Mouse (Mus musculus): ENCODE measurements at regions not wholly inside any gene's neighbourhood (a gene's known extent, or its start where the extent isn't known, plus 50 kb on each side); places are given as distances from the start of the nearest gene placed in this dataset.

DNA sequence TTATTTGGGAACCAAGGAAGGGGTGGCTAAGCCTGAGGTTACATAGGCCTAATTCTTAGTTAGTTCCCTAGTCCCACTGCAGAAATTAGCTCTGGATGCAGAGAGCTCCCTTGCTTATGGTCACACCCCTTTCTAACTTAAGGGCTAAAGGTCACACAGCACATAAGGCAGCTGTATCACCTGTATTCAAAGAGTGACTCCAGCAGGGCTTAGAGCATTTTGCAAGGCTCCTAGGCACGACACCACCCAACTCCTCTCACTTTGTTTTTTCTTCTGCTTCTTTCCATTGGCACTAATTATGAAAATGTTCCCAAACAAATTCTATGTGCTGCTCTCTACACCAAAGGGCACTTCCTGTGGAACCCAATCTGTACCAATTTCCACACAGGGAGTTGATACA lies 268.9 kb downstream of the Rnf152 start:
- Histone ChIP-seq H3K36me3 (no peaks in the 10 kb centered on the region), H3K27me3 (ENCODE audit: insufficient read depth, poor library complexity, severe bottlenecking) (no peaks in the 10 kb centered on the region), H3K4me1 (replicated peaks) (no peaks in the 10 kb centered on the region), H3K27ac (no peak overlapping the region), H3K4me3 (no peak overlapping the region), H3K9me3 (no peaks in the 10 kb centered on the region)
- WGBS, result 74% methylated on average over 1 of the region's 1 CpGs
- no peak for DNase-seq (ENCODE audit: low spot score)

DNA sequence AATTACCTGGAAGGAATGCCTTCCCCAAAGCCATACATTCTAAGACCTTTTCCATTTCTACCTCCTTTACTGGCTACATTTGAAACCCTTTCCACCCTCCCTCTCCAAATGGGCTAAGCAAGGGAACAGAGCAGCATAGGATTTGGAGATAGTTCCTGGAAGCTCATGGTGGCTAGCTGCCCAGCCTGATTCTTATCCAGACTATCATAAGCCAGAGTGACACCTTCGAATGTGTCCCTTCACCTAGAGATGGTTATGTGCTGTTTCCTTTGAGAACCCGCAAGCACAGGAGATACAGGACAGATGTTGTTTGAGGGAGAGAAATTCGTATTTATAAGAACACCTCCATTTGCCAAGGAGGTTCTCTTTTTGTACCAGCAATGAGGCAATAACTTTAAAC lies 272.0 kb downstream of the Rnf152 start:
- no peaks in the 10 kb centered on the region for H3K4me1 ChIP-seq (replicated peaks)
- 89% methylated on average over 3 of the region's 3 CpGs for WGBS
- no peaks in the 10 kb centered on the region for H3K27me3 ChIP-seq (ENCODE audit: insufficient read depth, poor library complexity, severe bottlenecking)
- DNase-seq (ENCODE audit: low spot score), result no peak
- no peak overlapping the region for H3K27ac ChIP-seq
- H3K4me3 ChIP-seq, result no peak overlapping the region
- no peaks in the 10 kb centered on the region for H3K9me3 ChIP-seq
- H3K36me3 ChIP-seq, result no peaks in the 10 kb centered on the region

DNA sequence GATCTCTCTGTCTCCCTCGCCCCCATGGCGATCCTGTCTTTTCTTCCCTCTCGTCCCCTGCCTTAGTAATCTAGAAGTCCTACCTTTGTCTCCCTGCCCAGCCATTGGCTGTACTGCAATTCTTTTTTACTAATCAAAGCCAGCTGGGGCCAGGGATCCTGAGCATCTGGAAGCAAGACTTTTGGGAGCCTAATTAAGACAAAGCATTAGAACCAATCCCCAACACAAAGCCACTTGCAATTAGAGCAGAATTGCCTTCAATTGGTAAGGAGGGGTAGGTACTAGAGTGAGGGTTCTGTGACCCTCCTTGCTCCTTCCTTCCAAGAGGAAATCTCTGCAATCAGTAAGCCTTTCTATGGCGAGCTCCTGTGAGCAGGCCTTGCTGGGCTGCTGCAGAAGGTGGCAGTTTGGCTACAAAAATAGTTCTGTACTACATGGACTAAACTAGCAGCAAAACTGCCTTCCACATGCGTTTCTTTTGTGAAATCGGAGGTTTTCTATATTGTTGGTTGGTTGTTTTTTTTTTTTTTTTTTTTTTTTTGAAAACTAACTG lies 272.9 kb downstream of the Rnf152 start:
- H3K9me3 ChIP-seq, result no peaks in the 10 kb centered on the region
- DNase-seq (ENCODE audit: low spot score), result no peak
- no peaks in the 10 kb centered on the region for H3K27me3 ChIP-seq (ENCODE audit: insufficient read depth, poor library complexity, severe bottlenecking)
- no peaks in the 10 kb centered on the region for H3K4me1 ChIP-seq (replicated peaks)
- H3K36me3 ChIP-seq, result no peaks in the 10 kb centered on the region
- 72% methylated on average over 6 of the region's 6 CpGs for WGBS
- H3K4me3 ChIP-seq, result no peak overlapping the region
- H3K27ac ChIP-seq, result no peak overlapping the region

DNA sequence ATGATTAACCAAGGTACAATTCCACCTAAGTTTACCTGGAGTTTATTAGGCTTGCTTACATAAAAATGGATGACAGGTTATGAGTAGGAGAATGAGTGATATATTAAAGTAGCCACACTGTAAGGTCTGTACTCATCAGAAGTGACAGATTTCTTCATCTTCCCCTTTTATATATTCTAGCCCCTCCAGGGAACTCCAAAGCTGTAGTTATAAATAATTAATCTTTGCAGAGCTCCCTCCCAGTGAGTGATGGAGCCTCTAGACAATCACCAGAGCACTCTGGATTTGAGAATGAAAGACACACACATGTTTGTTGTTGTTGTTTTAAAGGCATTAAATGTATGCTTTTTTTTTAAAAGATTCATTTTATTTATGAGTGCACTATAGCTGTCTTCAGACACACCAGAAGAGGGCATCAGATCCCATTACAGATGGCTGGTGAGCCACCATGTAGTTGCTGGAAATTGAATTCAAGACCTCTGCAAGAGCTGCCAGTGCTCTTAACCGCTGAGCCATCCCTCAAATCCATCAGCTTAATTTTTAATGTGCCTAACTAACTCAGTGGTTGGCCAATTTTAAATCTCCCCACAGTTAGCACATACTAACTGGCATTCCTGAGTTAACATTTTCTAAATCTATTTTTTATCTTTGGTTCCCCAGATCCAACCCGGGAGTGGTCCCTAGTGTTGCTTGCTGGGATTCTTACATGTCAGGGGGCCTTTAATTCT lies 273.5 kb downstream of the Rnf152 start:
- no peak overlapping the region for H3K4me3 ChIP-seq
- H3K9me3 ChIP-seq, result no peaks in the 10 kb centered on the region
- H3K27me3 ChIP-seq (ENCODE audit: insufficient read depth, poor library complexity, severe bottlenecking), result no peaks in the 10 kb centered on the region
- WGBS, result 80% methylated on average over 2 of the region's 2 CpGs
- no peaks in the 10 kb centered on the region for H3K4me1 ChIP-seq (replicated peaks)
- H3K36me3 ChIP-seq, result no peaks in the 10 kb centered on the region
- DNase-seq (ENCODE audit: low spot score), result no peak
- no peak overlapping the region for H3K27ac ChIP-seq

DNA sequence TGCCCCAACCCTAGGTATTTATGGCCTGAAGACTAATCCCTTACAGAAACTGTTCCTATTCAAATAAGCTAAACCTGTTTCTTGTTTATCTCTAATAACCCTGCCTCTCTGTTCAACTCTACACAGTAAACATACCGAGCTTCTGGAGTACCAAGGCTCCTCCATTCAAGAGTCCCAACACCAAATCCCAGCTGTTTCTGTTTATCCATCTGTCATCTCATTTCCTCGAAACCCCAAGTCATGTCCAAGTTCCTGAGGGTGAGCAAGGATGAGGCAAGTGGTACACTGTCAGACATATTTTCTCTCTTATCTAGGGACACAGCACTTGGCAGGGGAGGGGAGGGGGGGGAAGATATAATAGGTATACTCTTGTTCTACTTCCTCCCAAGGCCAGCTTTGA lies 274.6 kb downstream of the Rnf152 start:
- Histone ChIP-seq H3K4me3 (no peak overlapping the region), H3K36me3 (no peaks in the 10 kb centered on the region), H3K27ac (no peak overlapping the region), H3K4me1 (replicated peaks) (no peaks in the 10 kb centered on the region), H3K27me3 (ENCODE audit: insufficient read depth, poor library complexity, severe bottlenecking) (no peaks in the 10 kb centered on the region), H3K9me3 (no peaks in the 10 kb centered on the region)
- no peak for DNase-seq (ENCODE audit: low spot score)
- WGBS, result 76% methylated on average over 2 of the region's 2 CpGs

DNA sequence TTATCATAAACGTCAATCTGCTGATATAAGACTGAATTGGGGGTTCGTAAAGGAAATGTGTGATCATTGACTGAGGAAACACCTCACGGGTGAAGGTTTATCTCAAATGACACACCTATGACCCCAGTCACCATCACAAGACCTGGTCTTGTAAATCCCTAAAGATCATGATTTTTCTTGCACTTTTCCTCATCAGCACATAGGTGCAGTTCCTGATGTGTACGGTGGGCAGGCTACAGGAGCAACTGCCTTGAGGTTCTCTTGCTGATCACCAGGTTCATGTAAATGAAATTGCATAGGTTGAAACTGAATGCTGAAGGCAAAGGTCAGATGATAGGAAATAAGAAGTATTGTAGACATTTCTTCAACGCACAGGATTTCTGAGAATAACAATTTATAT lies 277.1 kb downstream of the Rnf152 start:
- no peak overlapping the region for H3K4me3 ChIP-seq
- DNase-seq (ENCODE audit: low spot score), result no peak
- H3K9me3 ChIP-seq, result no peaks in the 10 kb centered on the region
- H3K4me1 ChIP-seq (replicated peaks), result no peaks in the 10 kb centered on the region
- 92% methylated on average over 5 of the region's 5 CpGs for WGBS
- no peaks in the 10 kb centered on the region for H3K36me3 ChIP-seq
- no peak overlapping the region for H3K27ac ChIP-seq
- no peaks in the 10 kb centered on the region for H3K27me3 ChIP-seq (ENCODE audit: insufficient read depth, poor library complexity, severe bottlenecking)

DNA sequence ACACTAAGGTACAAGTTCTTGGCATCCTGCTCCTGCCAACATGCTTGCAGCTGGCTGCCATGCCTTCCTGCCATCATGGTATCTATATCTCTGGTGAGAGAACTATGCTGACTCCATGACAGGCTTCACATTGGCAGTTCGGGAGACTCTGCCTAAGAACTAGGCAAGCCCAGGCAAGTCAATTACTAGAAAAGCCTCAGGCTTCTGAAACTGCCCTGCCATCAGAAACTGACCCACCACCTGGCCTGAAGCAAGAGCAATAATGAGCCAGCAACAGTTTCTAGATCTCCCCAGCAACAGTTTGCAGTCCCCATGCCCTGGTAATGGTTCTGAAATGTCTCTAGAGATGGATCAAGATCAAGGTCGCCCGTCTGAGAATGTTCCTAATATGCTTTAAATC lies 280.8 kb downstream of the Rnf152 start:
- H3K4me1 ChIP-seq (replicated peaks), result no peaks in the 10 kb centered on the region
- WGBS, result 91% methylated on average over 3 of the region's 3 CpGs

DNA sequence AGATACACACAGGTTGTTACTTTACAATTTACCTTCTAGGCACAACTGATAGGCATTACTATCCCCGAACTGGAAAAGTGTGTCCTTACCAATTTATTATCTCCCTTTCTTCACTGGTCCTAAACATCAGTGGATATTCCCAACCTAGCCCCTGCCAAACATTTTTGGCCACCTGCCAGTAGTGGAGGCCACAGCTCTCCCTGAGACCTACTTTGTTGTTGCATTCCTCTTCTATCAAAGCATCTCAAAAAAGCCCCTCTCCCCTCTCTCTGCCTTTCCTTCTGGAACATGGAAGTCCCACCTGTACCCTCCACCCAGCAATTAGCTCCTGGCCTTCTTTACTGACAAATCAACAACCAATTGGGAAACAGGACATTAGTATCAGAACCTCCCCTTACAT lies 282.2 kb downstream of the Rnf152 start:
- no peak overlapping the region for H3K27ac ChIP-seq
- H3K9me3 ChIP-seq, result no peaks in the 10 kb centered on the region
- DNase-seq (ENCODE audit: low spot score), result no peak
- no peaks in the 10 kb centered on the region for H3K4me1 ChIP-seq (replicated peaks)
- H3K4me3 ChIP-seq, result no peak overlapping the region
- H3K27me3 ChIP-seq (ENCODE audit: insufficient read depth, poor library complexity, severe bottlenecking), result no peaks in the 10 kb centered on the region
- WGBS, result 87% methylated on average over 1 of the region's 1 CpGs
- no peaks in the 10 kb centered on the region for H3K36me3 ChIP-seq

More for the DNA sequence above, 280.8 kb downstream of the Rnf152 start:
- Histone ChIP-seq H3K27me3 (ENCODE audit: insufficient read depth, poor library complexity, severe bottlenecking) (no peaks in the 10 kb centered on the region), H3K4me3 (no peak overlapping the region), H3K9me3 (no peaks in the 10 kb centered on the region), H3K36me3 (no peaks in the 10 kb centered on the region), H3K27ac (no peak overlapping the region)
- no peak for DNase-seq (ENCODE audit: low spot score)

DNA sequence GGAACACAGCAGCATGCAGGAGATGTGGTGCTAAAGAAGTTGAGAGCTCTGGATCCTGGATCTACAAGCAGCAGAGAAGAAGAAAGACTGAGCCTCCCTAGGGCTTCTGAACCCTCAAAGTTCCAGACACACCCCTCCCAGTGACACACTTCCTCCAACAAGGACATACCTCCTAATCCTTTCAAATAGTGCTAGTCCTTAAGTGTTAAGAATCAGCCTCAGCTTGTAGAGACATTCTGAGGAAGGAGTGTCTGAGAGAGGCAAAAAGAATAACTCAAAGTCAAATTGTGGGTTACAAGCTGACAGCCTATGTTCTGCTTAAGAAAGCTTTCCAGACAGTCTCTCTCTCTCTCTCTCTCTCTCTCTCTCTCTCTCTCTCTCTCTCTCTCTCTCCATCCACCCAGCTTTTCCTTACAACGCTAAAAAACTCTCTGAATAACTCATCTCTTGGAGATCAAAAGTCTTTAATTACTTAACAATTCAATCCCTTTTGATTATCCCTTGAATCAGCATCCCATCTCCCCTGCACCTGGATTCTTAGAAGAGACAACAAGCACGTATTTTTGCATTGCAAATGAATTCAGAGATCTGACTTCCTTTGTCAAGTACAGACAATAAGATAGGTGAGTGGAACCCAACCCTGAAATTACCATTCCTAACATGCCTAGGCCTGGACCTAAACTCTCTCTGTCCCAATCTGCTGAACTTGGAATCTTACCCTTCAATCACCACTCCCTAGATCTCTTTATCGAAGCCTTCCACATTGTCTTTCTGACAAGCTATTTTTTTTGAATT lies 285.7 kb downstream of the Rnf152 start:
- Histone ChIP-seq H3K27me3 (ENCODE audit: insufficient read depth, poor library complexity, severe bottlenecking) (no peaks in the 10 kb centered on the region), H3K4me3 (no peak overlapping the region), H3K4me1 (replicated peaks) (no peaks in the 10 kb centered on the region), H3K9me3 (no peaks in the 10 kb centered on the region), H3K36me3 (no peaks in the 10 kb centered on the region), H3K27ac (no peak overlapping the region)
- no peak for DNase-seq (ENCODE audit: low spot score)
- 54% methylated on average over 3 of the region's 3 CpGs for WGBS

DNA sequence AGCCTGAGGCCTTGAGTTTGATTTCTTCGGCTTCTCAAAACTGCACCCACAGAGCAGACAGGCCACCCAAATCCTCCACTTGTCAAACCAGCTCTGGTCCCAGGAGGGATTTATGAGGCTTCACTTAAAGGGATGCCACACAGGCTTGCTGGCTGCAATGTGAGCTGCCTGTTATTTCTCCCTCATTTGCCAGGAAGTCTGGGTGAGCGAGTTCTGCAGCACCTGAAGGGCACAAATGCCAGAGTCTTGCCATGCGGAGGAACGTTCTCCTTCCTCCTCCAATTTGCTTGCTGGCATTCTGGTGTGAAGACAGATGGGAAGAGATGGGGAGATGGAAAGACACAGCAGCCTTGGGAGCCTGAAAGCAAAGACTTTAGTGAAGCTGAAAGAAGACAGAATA lies 288.6 kb downstream of the Rnf152 start:
- WGBS, result 73% methylated on average over 4 of the region's 4 CpGs
- DNase-seq (ENCODE audit: low spot score), result no peak

DNA sequence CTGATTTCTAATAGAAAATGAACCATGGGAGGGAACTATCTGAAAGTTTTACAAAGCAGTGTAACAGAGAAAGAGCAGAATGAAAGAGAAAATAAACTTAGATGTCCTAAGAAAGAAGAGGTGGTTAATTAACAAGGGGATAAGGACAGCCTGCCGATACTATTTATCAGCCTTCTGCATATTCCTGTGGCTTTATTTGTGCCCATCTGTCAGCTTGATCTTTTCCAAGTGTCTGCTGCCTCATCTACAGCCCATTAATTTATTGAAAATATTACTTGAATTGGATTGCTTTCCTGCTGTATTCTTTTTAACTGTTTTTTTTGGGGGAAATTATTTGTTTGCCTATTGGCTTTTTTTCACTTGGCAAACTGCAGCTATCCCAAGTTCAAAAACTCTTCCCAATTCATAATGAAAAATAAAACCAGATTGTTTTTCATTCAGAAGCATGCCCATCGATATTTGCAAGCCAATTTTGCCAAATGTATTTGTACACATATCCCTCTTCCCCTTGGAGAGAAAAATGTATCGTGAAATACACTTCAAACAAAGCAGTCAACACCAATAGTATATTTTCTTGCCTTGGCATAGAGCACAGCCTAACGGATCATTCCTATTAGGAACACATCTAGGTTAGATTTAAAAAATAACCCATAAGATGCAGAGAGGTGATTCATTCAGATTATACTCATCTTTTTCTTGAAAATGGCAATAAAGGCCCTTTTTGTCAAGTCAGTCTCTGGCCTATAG lies 289.3 kb downstream of the Rnf152 start:
- 86% methylated on average over 4 of the region's 4 CpGs for WGBS
- H3K9me3 ChIP-seq, result no peaks in the 10 kb centered on the region
- no peaks in the 10 kb centered on the region for H3K36me3 ChIP-seq
- no peaks in the 10 kb centered on the region for H3K4me1 ChIP-seq (replicated peaks)
- no peaks in the 10 kb centered on the region for H3K27me3 ChIP-seq (ENCODE audit: insufficient read depth, poor library complexity, severe bottlenecking)
- H3K4me3 ChIP-seq, result no peak overlapping the region
- H3K27ac ChIP-seq, result no peak overlapping the region
- DNase-seq (ENCODE audit: low spot score), result no peak

More for the DNA sequence above, 288.6 kb downstream of the Rnf152 start:
- H3K9me3 ChIP-seq, result no peaks in the 10 kb centered on the region
- H3K27me3 ChIP-seq (ENCODE audit: insufficient read depth, poor library complexity, severe bottlenecking), result no peaks in the 10 kb centered on the region
- no peaks in the 10 kb centered on the region for H3K4me1 ChIP-seq (replicated peaks)
- H3K27ac ChIP-seq, result no peak overlapping the region
- H3K36me3 ChIP-seq, result no peaks in the 10 kb centered on the region
- H3K4me3 ChIP-seq, result no peak overlapping the region

DNA sequence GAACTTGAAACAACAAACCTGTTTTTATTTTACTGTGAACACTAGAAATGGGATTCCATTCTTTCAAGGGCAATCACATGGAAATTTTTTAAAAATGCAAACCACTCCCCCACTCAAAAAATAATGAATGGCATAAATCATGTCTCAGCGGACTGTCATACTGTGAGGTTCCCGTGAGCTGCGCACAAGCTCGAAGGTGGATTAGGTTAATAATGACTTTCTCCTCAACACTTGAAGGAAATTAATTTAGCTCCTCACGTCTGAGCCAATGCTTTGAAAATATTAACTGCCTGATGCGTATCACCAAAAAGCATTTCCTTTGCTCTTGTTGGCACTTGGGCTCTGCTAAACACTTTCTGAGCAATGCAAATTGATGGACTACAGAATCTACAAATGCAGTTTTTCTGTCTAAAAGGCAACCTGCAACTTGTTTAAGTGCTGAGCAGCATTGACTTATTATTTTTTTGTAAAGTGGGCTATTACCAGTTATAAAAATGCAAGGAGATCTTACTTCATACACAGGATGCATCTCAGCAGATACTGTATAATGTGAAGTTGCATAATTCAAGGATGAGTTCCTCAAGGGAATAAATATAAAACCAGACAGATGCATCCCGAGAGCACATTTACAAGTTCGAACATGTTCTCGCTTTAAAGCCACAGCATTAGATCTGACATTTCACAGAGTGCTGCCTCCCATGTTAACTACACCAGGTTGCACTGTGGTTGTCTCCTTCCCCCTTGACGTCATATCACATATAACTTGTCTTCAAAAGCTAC lies 282.4 kb downstream of the Cdh20 start:
- no peak for DNase-seq (ENCODE audit: low spot score)
- Histone ChIP-seq H3K36me3 (no peaks in the 10 kb centered on the region), H3K4me3 (no peak overlapping the region), H3K27me3 (ENCODE audit: insufficient read depth, poor library complexity, severe bottlenecking) (no peaks in the 10 kb centered on the region), H3K27ac (no peak overlapping the region), H3K9me3 (no peaks in the 10 kb centered on the region), H3K4me1 (replicated peaks) (no peaks in the 10 kb centered on the region)
- WGBS, result 86% methylated on average over 10 of the region's 10 CpGs
